Mouse (Mus musculus) liver, postnatal 0 days (tissue): ENCODE data around the gene Enkd1. TPM values are rescaled to one million over a fixed set of nuclear protein-coding genes. Genes with fewer than 3 reads are reported as not detected.

Experiments used
- ATAC-seq: fragments of 200-750 bp; cut with Nextera tagmentation; 2 replicates; pipeline ENCODE4 v1.8.0; 2017; ENCODE audit warnings: mild to moderate bottlenecking, moderate library complexity
- DNase-seq: peaks from one replicate; pipeline ENCODE4 v3.0.0-alpha.2; 2016
- H3K27ac ChIP-seq: fragments of 300-500 bp; sonication (generic); 2 replicates; pipeline ENCODE4 v1.5.1; 2014; ENCODE audit warnings: antibody characterized with exemption, moderate library complexity, mild to moderate bottlenecking, low read depth
- H3K27me3 ChIP-seq: fragments of 300-500 bp; sonication (generic); 2 replicates; pipeline ENCODE4 v1.6.1; 2014; ENCODE audit warnings: low read length, control low read depth, mixed read lengths; ENCODE audit not compliant: insufficient read depth
- H3K36me3 ChIP-seq: fragments of 300-500 bp; sonication (generic); replicated peaks from 2 replicates; pipeline ENCODE4 v1.6.1; 2014; ENCODE audit warnings: mild to moderate bottlenecking, control low read depth, low read length, moderate library complexity, mixed read lengths; ENCODE audit not compliant: insufficient read depth
- H3K4me1 ChIP-seq: fragments of 300-500 bp; sonication (generic); 2 replicates; pipeline ENCODE4 v1.6.1; 2014; ENCODE audit warnings: antibody characterized with exemption, mild to moderate bottlenecking, control low read depth; ENCODE audit not compliant: insufficient read depth
- H3K4me2 ChIP-seq: fragments of 300-500 bp; sonication (generic); 2 replicates; pipeline ENCODE4 v1.6.1; 2014; ENCODE audit warnings: low read depth, mild to moderate bottlenecking, low read length, moderate library complexity, mixed read lengths
- H3K4me3 ChIP-seq: fragments of 300-500 bp; sonication (generic); 2 replicates; pipeline ENCODE4 v1.5.1; 2014; ENCODE audit warnings: low read depth, low read length
- H3K9ac ChIP-seq: fragments of 300-500 bp; sonication (generic); replicated peaks from 2 replicates; pipeline ENCODE4 v1.6.1; 2014; ENCODE audit warnings: mild to moderate bottlenecking, moderate library complexity
- H3K9me3 ChIP-seq: fragments of 300-500 bp; sonication (generic); 2 replicates; pipeline ENCODE4 v1.6.1; 2016; ENCODE audit warnings: mild to moderate bottlenecking, control low read depth, low read length, mixed read lengths
- CTCF ChIP-seq: sonication (generic); IDR thresholded peaks from 2 replicates; pipeline ENCODE4 v1.5.1; 2016; ENCODE audit warnings: antibody characterized with exemption, low read depth
- EP300 ChIP-seq: IDR thresholded peaks from 2 replicates; pipeline ENCODE4 v1.6.1; 2016; ENCODE audit warnings: antibody characterized with exemption, low read depth, mild to moderate bottlenecking
- polyA plus RNA-seq: library from polyadenylated mRNA; unstranded; fragments of >200 nt; fragmentation: Nextera tagmentation; extraction: Ambion mirVana; gene quantifications from 2 replicates; pipeline ENCODE4 v1.2.1, GENCODE M21; 2015

Gene Enkd1
- polyA plus RNA-seq, 1 experiment from 2014 or later: 3.3 TPM

DNA sequence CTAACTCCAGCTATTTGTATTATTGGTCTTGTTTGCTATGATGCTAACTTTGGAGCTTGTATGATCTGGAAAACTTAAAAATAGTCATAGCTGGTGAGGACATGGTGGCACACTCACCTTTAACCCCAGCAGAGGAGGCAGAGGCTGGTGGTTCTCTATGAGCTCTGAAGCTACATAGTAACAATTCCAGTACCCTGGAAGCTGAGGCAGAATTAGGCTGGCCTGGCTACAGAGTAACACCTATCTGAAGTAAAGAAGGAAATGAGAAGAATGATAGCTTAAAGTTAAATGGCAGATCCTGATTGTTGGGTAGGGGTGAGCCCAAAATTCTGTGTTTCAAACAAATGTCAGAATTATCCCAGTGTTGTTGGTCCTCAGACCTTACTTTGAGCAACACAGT lies 50.4 kb downstream of the Enkd1 start:
- TF ChIP-seq EP300: no peak
- no peak for TF ChIP-seq CTCF
- no peak overlapping the region for H3K4me2 ChIP-seq
- H3K36me3 ChIP-seq: peaks cover 17% of the 10 kb centered on the region
- H3K4me1 ChIP-seq: no peaks in the 10 kb centered on the region
- H3K4me3 ChIP-seq: no peak overlapping the region
- DNase-seq (no peak), ATAC-seq (no peak)
- H3K9me3 ChIP-seq: no peaks in the 10 kb centered on the region
- H3K9ac ChIP-seq: no peak overlapping the region
- H3K27ac ChIP-seq: no peak overlapping the region
- H3K27me3 ChIP-seq: no peaks in the 10 kb centered on the region

Other genes with a start within 250 kb of the Enkd1 start
- 1.4 and 3.8 TPM in 2 replicates for gene Tppp3, start 236.7 kb downstream of the Enkd1 start, polyA plus RNA-seq
- gene Zdhhc1, start 211.3 kb downstream of the Enkd1 start, polyA plus RNA-seq: 2.1 and 2.3 TPM in 2 replicates
- 0.13 TPM in 1 of 2 replicates, not detected in the other for gene Hsd11b2, start 189.5 kb downstream of the Enkd1 start, polyA plus RNA-seq
- 48.0 and 50.2 TPM in 2 replicates for gene Atp6v0d1, start 142.2 kb downstream of the Enkd1 start, polyA plus RNA-seq
- gene Ripor1, start 103.0 kb downstream of the Enkd1 start, polyA plus RNA-seq: 6.2 and 6.8 TPM in 2 replicates
- gene Ctcf, start 71.6 kb downstream of the Enkd1 start, polyA plus RNA-seq: 41.1 and 42.2 TPM in 2 replicates
- 0.17 TPM in 1 of 2 replicates, not detected in the other for gene Agrp, start 70.8 kb downstream of the Enkd1 start, polyA plus RNA-seq
- 0.73 and 0.88 TPM in 2 replicates for gene Carmil2, start 21.9 kb downstream of the Enkd1 start, polyA plus RNA-seq
- 20.6 and 22.4 TPM in 2 replicates for gene Acd, start 7.1 kb downstream of the Enkd1 start, polyA plus RNA-seq
- 5.0 and 6.6 TPM in 2 replicates for gene Pard6a, start 7.1 kb downstream of the Enkd1 start, polyA plus RNA-seq
- not detected in 2 replicates for gene 4933405L10Rik, start 555 bp downstream of the Enkd1 start, polyA plus RNA-seq
- gene Gfod2, start 50.5 kb upstream of the Enkd1 start, polyA plus RNA-seq: 2.4 and 2.9 TPM in 2 replicates
- gene Ranbp10, start 119.1 kb upstream of the Enkd1 start, polyA plus RNA-seq: 18.9 and 20.9 TPM in 2 replicates
- not detected in 2 replicates for gene Tsnaxip1, start 119.5 kb upstream of the Enkd1 start, polyA plus RNA-seq
- 8.9 and 9.0 TPM in 2 replicates for gene Cenpt, start 145.1 kb upstream of the Enkd1 start, polyA plus RNA-seq
- gene Thap11, start 146.9 kb upstream of the Enkd1 start, polyA plus RNA-seq: 19.6 and 21.5 TPM in 2 replicates
- 67.6 and 71.9 TPM in 2 replicates for gene Nutf2, start 152.4 kb upstream of the Enkd1 start, polyA plus RNA-seq
- 5.8 and 7.2 TPM in 2 replicates for gene Edc4, start 172.7 kb upstream of the Enkd1 start, polyA plus RNA-seq
- gene Nrn1l, start 185.4 kb upstream of the Enkd1 start, polyA plus RNA-seq: not detected in 2 replicates
- 11.5 and 11.8 TPM in 2 replicates for gene Pskh1, start 192.2 kb upstream of the Enkd1 start, polyA plus RNA-seq
- gene Ctrl, start 225.7 kb upstream of the Enkd1 start, polyA plus RNA-seq: 0.16 and 0.31 TPM in 2 replicates
- gene Psmb10, start 230.2 kb upstream of the Enkd1 start, polyA plus RNA-seq: 57.1 and 62.0 TPM in 2 replicates
- 322 and 346 TPM in 2 replicates for gene Lcat, start 235.2 kb upstream of the Enkd1 start, polyA plus RNA-seq